Mouse (Mus musculus) mature B cell (primary cell): ENCODE results near the gene Spag6l.
"Not testable (repeated sequence)": the region's sequence is repeated elsewhere in the genome, so short reads cannot be mapped to it uniquely, and the experiment has no call there.

Source experiments
- in situ Hi-C: fragments of 300-500 bp; cut with MboI; formaldehyde crosslinking; loops from 2 replicates; pipeline ENCODE4 v1.14.3; 2019

The Spag6l gene

DNA sequence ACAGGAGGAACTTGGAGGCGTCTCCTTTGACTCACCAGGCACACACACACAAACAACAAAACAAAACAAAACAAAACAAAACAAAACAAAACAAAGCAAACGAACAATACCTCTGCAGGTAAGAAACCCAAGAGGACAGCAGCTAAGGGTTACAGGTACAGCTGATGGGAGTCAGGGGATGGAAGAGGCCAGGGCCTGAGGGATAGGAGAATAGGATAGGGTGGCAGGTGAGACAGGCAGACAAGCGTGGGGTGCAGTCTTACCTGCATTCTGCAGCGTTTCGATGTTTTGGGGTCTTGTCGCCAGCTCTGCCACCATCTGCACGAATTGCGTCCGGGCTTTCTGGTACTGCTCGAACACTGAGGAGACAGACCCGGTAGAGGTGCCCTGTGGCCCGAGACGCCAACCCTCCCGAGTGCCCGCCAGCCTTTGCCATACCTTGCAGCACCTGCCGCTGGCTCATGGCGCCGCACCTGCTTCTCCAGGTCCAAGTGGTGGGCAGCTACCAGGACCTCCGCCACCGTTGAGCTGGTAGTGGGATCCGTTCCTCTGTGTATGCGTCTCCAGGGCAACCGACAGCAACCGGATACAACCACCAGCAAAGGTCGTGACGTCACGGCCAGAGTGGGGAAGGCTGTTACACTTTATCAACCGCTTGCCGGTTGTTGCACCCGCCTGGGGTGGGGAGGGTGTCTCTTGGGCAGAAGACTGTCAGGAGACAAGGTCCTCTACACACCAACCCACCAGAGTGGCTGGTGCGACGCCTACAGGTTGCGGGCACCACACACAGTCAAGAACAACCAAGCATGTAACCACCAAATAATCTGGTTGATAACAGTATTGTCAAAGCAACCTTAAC, at the start of gene Spag6l:
Gene Spag6l (minus strand): TSS at position 700 of the 859 bp plus-strand sequence.
- in situ Hi-C loops = no loop called here

DNA sequence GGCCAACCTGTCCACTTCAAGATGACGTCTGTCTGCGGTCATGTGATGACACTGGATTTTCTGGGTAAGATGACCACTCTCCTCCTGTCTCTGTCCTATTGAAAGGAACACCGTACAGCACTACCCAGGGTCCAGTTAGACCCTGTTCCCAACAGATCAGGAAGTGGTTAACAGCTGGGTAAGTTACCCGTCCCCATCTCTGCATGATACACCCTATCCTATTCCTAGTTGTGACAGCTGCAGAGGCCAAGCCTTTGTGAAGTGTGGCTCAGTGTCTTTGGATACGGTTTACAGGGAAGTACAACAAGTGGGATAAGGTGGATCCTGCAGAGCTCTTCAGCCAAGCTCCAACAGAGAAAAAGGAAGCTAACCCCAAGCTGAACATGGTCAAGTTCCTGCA, 49.8 kb upstream of the Spag6l start:
- in situ Hi-C loops = no loop called here

DNA sequence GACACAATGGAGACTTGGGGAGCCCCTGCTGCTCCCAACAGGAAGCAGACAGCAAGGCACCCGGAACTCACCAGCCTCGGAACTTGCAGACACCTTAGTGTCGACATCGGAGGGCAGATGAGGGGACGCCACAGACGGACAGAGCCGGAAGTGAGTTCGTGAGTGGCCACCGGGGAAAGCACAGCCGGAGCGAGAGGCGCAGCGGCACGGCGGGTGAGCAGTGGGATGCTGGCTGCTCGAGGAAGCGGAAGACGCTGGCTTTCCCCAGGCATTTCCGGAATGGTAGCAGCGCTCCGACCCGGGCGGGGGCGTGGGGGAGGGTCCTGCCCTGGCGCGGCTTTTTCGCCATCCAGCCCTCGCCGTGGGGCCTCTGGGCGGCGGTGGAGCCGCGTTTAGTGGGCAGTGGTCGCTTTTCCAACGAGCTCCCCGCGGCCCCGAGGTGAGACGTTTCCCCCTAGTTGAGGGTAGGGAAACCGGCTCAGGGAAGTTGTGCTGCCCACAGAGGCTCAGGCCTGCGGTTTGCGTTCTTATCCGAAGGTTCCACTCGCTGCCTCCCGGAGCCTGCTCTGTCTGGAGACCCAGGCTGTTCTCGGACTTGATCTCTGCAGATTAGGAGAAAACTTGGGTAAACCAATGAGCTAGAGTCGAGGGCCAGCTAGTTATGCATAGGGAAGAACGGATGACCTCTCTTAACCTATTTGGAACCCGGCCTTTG, 41.5 kb upstream of the Spag6l start, which contains the start of the genes Top3b and Vpreb1:
Gene Top3b (plus strand): TSS at position 120 of the 715 bp plus-strand sequence.
Gene Vpreb1 (minus strand): TSS at position 227 of the 715 bp plus-strand sequence.
- in situ Hi-C loops = no loop called here

DNA sequence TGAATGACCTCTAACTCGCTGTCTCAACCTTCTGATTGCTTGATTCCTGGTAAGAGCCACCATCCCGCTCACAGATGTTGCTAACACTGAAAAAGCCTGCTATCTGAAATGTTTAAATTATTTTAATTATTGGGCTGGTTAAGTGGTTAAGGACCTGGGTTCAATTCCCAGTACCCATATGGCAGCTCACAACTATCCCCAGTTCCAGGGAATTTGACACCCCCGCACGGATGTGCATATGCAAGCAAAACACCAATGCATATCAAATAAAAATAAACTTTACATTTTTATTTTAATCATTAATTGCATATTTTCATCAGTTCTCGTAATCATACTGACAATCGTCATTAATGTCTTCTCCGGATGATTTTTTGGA, 41.0 kb upstream of the Spag6l start:
- in situ Hi-C loops = no loop called here

DNA sequence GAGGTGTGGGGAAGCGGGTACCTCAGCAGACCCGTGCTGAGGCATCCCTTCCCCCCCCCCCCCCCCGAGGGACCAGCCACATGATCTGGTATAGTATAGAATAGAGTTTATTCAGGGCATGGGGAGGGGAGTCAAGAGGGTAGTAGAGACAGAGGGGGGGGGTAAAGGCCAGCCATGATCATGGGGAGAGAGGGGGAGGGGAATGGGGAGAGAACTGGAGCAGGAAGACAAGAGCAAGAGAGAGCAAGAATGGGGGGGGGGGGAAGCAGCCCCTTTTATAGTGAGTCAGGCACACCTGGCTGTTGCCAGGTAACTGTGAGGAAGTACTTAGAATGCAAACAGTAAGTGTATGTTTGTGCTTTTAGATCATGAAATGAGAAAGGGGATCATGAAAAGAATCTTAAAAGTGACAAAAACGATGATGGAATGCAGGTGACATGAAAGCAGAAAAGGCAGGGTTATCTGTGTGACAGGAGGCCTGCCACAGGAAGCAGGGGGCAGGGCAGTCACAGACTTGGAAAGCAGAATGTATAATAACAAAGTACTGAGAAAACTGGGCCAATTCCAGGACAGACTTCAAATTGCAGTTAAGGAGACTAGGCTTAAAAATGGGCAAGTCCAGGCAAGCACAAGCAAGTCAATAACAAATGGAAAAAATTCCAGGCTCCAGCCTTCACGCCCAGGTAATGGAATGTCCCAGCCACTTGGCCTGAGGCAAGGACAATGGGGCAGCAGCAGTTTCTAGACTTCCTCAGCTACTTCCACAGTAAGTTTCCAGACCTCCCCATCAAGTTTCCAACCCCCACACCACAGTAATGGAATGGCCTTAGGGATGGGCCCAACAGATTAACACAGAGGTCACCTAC, 36.7 kb upstream of the Spag6l start:
- in situ Hi-C loops = no loop called here

DNA sequence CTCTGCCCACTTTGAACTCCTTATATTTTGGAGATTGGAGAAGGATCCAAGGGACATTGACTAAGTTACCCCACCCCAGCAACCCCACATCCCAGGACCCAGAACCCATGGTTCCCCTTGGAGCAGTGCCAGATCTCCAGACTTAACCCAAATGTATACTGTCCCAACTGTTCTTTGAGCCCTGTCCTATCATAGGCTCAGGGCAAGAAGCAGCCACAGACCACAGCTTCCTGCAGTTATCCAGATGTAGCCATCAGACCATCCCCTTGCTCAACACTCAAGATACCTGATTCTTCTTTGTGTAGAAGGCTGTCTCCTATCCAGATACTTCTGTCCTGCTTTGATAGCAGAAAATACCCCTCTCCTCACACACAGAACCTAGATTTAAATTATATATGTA, 36.0 kb upstream of the Spag6l start:
- in situ Hi-C loops = no loop called here

DNA sequence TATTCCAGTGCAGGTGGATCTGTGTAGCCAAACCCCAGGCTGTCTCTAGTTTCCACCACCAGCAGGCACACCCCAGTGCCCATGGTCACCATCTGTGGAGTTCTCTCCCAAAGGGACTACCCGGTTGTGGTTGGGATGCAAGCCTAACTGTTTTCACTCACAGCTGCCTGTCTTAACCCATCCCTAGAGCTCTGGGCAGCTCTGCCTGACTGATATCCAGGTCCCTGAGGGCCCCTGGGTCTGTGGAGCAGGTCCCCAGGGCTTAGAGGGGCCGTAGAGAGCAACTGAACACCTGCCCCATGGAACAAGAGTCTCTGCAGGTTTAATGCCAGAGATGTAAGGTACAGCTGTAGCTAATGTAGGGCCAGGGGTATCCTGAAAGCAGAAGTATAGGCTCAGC, 34.7 kb upstream of the Spag6l start, which contains the start of gene Igll1:
Gene Igll1 (minus strand): TSS at position 8 of the 400 bp plus-strand sequence.
- in situ Hi-C loops = no loop called here

DNA sequence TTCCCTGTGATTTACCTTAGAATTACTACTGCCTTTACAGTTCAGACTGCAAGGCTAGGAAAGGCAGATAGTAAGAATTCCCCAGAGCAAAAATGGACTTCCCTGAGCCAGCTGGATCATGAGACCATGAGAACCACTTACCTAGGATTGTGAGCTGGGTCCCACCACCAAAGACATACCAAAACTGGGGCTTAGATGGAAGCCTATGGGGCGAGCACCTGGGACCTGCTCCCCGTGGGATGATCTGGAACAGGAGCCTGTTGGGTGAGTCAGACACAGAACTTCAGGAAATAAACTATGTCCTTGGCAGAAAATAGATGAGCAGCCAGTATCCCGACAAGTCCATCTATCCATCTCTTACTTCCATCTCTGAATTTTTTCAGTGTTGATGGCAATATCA, 33.0 kb upstream of the Spag6l start:
- in situ Hi-C loops = no loop called here

DNA sequence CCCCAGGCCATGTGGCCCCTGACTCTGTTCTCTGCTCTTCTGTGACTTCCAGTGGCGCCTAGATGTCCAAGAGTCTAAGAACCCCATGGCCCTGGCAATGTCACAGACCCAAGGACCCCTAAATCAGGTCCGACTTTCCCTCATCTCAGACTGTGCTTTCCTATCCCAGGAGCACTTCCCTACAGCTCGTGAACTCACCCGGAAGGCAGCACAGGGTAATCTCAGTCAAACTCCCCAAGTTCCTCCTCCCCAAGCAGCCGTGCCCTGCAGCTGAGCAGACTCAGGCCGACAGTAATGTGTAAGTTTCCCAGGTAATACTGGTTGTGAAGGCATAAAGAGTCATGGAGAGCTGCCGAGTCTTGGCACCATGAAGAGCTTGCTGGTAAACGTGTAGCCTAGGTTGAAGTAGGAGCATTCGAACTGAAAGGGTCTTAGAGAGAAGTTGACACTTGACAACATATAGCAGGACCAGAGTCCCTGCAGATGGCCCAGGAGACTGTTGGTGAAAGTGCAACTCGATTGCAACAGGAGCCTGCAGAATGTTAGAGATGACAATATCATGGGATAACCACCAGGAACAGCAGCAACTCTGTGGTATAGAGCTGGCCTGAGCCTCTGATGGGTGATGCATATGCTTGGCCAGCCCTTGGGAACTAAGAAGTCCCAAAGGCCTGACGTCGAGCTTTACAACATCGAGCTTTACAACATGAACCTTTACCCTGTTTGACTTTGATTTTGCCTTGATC, 27.6 kb upstream of the Spag6l start:
- in situ Hi-C loops = no loop called here

DNA sequence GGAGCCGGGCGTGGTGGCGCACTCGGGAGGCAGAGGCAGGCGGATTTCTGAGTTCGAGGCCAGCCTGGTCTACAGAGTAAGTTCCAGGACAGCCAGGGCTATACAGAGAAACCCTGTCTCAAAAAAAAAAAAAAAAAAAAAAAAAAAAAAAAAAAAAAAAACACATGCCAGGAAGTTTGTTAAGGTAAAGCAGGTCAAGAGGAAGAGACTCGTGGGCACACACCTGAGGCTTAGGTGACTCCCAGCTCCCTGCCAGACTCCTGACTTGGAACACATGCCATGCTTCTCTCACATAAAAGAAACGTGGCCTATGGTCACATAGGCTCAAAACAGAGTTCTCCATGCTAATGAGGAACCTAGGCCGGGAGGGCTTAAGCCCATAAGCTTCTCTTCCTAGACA, 26.8 kb upstream of the Spag6l start:
- in situ Hi-C loops = not testable (repeated sequence)

DNA sequence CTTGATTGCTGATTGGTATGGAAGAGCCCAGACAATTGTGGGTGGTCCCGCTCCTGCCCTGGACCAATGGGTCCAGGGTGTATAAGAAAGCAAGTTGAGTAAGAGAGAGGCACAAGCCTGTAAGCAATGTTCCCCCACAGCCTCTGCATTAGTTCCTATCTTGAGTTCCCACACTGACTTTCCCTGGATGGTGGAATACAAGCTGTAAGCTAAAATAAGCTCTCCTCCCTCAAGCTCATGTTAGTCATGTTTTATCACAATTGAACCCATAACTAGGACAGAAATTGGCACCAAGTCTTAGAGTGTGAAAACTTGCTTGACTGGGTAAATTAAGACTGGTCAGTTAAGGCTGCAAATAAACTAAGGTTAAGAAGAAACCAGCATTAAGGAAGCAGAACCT, 26.3 kb upstream of the Spag6l start:
- in situ Hi-C loops = no loop called here

DNA sequence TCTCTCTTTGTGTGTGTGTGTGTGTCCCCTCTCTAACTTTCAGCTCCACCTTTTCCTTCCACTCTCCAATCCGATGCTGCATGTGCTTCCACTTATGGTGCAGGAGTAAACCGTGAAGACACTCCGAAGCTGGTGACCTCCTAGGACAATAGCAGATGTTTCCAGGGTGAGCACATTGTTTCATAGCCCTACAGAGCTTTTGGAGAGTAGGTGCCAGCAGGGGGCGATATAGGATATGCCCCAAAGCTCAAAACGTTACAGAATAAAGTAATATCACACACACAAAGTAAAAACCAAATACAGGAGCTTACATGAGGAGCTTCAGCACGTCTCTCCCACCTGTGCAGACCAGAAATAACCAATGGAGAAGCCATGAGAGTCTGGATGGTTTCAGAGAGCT, 25.6 kb upstream of the Spag6l start:
- in situ Hi-C loops = no loop called here

DNA sequence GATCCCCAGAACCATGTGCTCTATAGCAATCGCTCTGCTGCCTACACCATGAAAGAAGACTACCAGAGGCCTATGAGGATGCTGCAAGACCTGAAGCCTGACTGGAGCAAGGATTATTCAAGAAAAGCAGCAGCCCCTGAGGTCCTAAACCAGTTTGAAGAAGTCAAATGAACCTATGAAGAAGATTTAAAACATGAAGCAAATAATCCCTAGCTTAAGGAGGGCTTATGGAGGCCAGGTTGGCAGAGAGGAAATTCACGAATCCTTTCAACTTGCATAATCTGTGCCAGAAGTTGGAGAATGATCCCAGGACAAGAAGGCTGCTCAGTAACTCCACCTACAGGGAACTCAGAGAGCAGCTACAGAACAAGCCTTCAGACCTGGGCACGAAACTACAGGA, 23.2 kb upstream of the Spag6l start:
- in situ Hi-C loops = no loop called here

DNA sequence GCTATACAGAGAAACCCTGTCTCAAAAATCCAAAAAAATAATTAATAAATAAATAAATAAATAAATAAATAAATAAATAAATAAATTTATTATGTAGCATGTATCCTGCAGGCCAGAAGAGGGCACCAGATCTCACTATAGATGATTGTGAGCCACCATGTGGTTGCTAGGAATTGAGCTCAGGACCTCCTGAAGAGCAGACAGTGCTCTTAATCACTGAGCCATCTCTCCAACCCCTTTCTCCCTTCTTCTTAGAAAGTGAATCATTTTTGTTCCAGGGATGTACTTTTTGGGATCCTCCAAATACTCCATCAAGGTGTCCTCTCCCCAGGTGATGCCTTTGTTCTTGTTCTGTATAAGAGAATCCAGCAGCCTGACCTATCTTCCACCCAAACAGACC, 19.9 kb upstream of the Spag6l start:
- in situ Hi-C loops = no loop called here

DNA sequence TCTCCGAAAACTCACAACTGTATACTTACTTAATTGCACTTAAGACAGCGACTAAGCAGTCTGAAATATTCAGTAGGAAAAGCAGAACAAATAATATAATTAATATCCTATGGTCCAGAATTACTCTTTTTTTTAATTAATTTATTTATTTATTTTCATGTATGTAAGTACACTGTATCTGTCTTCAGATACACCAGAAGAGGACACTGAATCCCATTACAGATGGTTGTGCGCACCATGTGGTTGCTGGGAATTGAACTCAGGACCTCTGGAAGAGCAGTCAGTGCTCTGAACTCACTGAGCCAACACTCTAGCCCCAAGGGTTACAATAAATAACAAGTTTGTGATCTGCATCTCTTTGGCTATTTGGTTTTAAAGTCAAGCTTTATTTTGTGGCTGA, 415 bp upstream of the Spag6l start:
- in situ Hi-C loops = no loop called here

DNA sequence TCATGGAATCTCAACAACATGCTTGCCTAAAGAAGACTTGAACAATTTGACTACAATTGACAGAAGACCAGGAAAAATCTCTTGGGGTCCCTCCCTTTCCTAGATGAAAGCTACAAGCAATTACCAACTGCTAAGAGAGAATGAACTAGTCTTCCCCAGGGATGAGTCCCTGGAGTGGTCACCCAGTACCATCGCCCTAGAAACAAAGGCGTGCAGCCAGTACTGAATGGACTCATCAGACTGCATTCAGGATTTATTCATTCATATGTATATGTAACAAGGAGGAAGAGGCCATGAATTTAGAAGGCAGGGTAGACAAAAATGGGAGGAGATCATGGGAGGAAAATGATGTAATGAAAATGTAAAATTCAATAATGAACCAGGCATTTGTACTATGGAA, 3.0 kb downstream of the Spag6l start:
- in situ Hi-C loops = no loop called here

DNA sequence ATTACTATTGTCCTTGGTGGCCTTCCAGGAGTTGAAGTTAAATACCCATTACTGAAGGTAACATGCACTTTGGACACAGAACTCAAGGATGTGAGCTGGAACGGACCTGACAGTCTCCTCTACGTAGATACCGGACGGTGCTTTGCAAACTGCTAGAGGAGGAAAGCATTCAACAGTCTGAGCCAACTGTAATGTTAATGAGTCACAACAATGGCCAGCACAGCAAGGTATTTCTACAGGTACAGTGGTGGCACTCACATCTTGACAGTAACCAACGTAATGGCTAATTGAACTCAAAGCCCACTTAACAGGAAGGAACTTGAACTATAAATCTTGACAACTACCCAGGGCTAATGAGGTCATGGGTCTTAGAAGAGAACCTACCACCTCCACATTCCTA, 3.8 kb downstream of the Spag6l start:
- in situ Hi-C loops = no loop called here

DNA sequence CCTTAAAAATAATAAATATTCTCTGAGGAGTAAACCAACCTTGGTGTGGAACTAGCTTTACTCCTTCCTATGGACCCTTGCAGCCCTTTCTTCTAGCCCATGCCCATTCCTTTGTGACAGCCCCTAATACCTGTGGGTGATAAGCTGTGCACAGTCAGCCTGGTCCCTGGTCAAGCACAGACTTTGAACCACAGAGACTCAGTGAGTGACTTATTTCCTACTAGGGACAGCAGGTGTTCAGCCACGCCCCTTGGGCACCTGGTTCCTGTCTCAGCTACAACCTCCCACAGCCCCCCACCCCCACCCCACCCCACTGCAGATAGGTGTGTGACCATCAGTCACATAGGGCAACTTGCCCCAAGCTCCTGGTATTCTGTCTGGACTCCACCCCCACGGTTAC, 22.9 kb downstream of the Spag6l start:
- in situ Hi-C loops = no loop called here
